Mouse (Mus musculus) right cerebral cortex, postnatal 14 days (tissue): ENCODE results near the gene Gm49325.
A peak's percentile ranks its signal among the peaks of the same experiment; 100 is the strongest.

Source experiments
- DNase-seq: peaks from one replicate; pipeline ENCODE4 v3.0.0; 2022

Gene Gm49325

GRCm38 (mm10) chr10:77627497-77627896 is 21.5 kb downstream of the Gm49325 start:
- peak; percentile 81 for DNase-seq

- no peak for DNase-seq
These were observed 23.2 kb downstream of the Gm49325 start for GRCm38 (mm10) chr10:77629163-77629562.

GRCm38 (mm10) chr10:77629970-77630369 is 24.0 kb downstream of the Gm49325 start:
- DNase-seq, result no peak

- no peak for DNase-seq
These were observed 28.0 kb downstream of the Gm49325 start for GRCm38 (mm10) chr10:77634016-77634415.

GRCm38 (mm10) chr10:77634452-77635231 is 28.6 kb downstream of the Gm49325 start:
- DNase-seq, result no peak

- no peak for DNase-seq
These were observed 30.4 kb downstream of the Gm49325 start for GRCm38 (mm10) chr10:77636234-77636922.

- no peak for DNase-seq
These were observed 33.0 kb downstream of the Gm49325 start for GRCm38 (mm10) chr10:77638956-77639355.

GRCm38 (mm10) chr10:77643160-77643559 is 37.2 kb downstream of the Gm49325 start:
- no peak for DNase-seq

GRCm38 (mm10) chr10:77645571-77645970 is 39.6 kb downstream of the Gm49325 start:
- no peak for DNase-seq

GRCm38 (mm10) chr10:77647461-77647860 is 41.5 kb downstream of the Gm49325 start:
- DNase-seq, result no peak

- no peak for DNase-seq
These were observed 41.9 kb downstream of the Gm49325 start for GRCm38 (mm10) chr10:77647901-77648300.

GRCm38 (mm10) chr10:77652046-77652445 is 46.0 kb downstream of the Gm49325 start:
- DNase-seq, result no peak

GRCm38 (mm10) chr10:77658286-77658994 is 52.4 kb downstream of the Gm49325 start:
- no peak for DNase-seq

- no peak for DNase-seq
These were observed 58.1 kb downstream of the Gm49325 start for GRCm38 (mm10) chr10:77663949-77664665.

- no peak for DNase-seq
These were observed 60.3 kb downstream of the Gm49325 start for GRCm38 (mm10) chr10:77666342-77666741.

- DNase-seq, result no peak
These were observed 61.4 kb downstream of the Gm49325 start for GRCm38 (mm10) chr10:77667402-77667801.

GRCm38 (mm10) chr10:77670710-77671109 is 64.7 kb downstream of the Gm49325 start:
- DNase-seq, result no peak

GRCm38 (mm10) chr10:77671519-77671918 is 65.5 kb downstream of the Gm49325 start:
- DNase-seq, result no peak

- DNase-seq, result no peak
These were observed 67.8 kb downstream of the Gm49325 start for GRCm38 (mm10) chr10:77673765-77674164.

GRCm38 (mm10) chr10:77677562-77677961 is 71.6 kb downstream of the Gm49325 start:
- no peak for DNase-seq

- DNase-seq, result no peak
These were observed 77.0 kb downstream of the Gm49325 start for GRCm38 (mm10) chr10:77682994-77683393.

GRCm38 (mm10) chr10:77684181-77684580 is 78.2 kb downstream of the Gm49325 start:
- no peak for DNase-seq
